Mouse (Mus musculus): ENCODE data around the gene Opn1mw.

DNA sequence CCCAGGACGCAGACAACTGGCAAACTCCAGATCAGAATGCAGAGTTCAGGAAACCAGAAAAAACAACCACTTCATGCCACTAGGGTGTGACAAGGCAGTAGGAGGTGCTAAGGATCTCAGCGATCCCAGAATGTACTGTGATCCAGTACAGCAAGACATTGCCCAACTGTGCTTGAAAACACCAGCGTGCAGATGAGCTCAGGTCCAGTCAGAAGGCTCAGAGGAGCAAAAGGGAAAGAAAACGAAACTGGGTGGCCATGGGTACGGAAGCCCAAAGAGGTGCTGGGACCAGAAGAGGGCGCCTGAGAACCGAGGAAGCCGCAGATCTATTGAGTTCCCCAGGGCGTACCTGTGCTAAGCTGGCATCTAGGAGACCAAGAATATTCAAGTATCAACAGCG, 11.8 kb upstream of the Opn1mw start:
- TF ChIP-seq HCFC1 (IDR thresholded peaks at IDR 0.05; ENCODE audit: borderline replicate concordance, insufficient read depth, low read length) (no peak), ZNF384 (IDR thresholded peaks at IDR 0.05; ENCODE audit: low read depth, low read length) (no peak), MAFK (IDR thresholded peaks at IDR 0.05; ENCODE audit: insufficient read depth, low read depth, low read length) (no peak), ZC3H11A (IDR thresholded peaks at IDR 0.05; ENCODE audit: borderline replicate concordance, low read depth, low read length) (no peak)
